In genomic region chr10:115882757-115883156, GRCm38 (mm10) we compare ENCODE assay signal across 34 mouse cellular contexts.
"Had no signal": no experiment of that assay in that cellular context is flagged by ENCODE, and none has a peak within 500 bp of the region (broad histone marks: within the 10 kb centered on the region; RNA-seq: fewer than 3 reads in every experiment).

No protein-coding gene starts in this region.

- H3K4me3 ChIP-seq: heart, embryonic 13.5 days; heart, embryonic 15.5 days; hindbrain, embryonic 10.5 days; hindbrain, embryonic 12.5 days; hindbrain, embryonic 13.5 days; hindbrain, embryonic 15.5 days; intestine, embryonic 15.5 days; kidney, embryonic 15.5 days; layer of hippocampus, adult 2 months; left cerebral cortex, adult 2 months had no signal

- H3K4me2 ChIP-seq: heart, embryonic 11.5 days; heart, embryonic 13.5 days; heart, embryonic 15.5 days; hindbrain, embryonic 12.5 days; hindbrain, embryonic 13.5 days; hindbrain, embryonic 14.5 days; hindbrain, embryonic 15.5 days; intestine, embryonic 15.5 days; kidney, embryonic 15.5 days had no signal

- H3K36me3 ChIP-seq: heart, embryonic 13.5 days; heart, embryonic 15.5 days; hindbrain, embryonic 10.5 days; hindbrain, embryonic 12.5 days; hindbrain, embryonic 13.5 days; hindbrain, embryonic 15.5 days; intestine, embryonic 15.5 days; kidney, embryonic 15.5 days had no signal

- H3K9ac ChIP-seq: heart, embryonic 13.5 days; heart, embryonic 15.5 days; hindbrain, embryonic 12.5 days; hindbrain, embryonic 13.5 days; hindbrain, embryonic 14.5 days; hindbrain, embryonic 15.5 days; intestine, embryonic 15.5 days; kidney, embryonic 15.5 days had no signal

- DNase-seq: heart, postnatal 10 days; heart, postnatal 14 days; heart, postnatal 36 days; heart, postnatal 4 days; kidney, adult 11 months; kidney, adult 18-20 months; kidney, adult 2 months; kidney, adult 8-10 months; kidney, adult 9 months; kidney, postnatal 10 days; kidney, postnatal 14 days; kidney, postnatal 25 days; kidney, postnatal 36 days; kidney, postnatal 4 days; layer of hippocampus, adult 9-11 months; layer of hippocampus, postnatal 36 days had no signal

- H3K27ac ChIP-seq: heart, embryonic 13.5 days; heart, embryonic 15.5 days; hindbrain, embryonic 10.5 days; hindbrain, embryonic 12.5 days; hindbrain, embryonic 13.5 days; hindbrain, embryonic 14.5 days; hindbrain, embryonic 15.5 days; hindbrain, postnatal 0 days; intestine, embryonic 15.5 days; kidney, embryonic 15.5 days; kidney, postnatal 0 days; layer of hippocampus, adult 2 months; left cerebral cortex, adult 2 months had no signal

- H3K9me3 ChIP-seq: heart, embryonic 13.5 days; heart, embryonic 15.5 days; hindbrain, embryonic 10.5 days; hindbrain, embryonic 12.5 days; hindbrain, embryonic 13.5 days; hindbrain, embryonic 15.5 days; intestine, embryonic 15.5 days; kidney, embryonic 15.5 days had no signal

- H3K27me3 ChIP-seq: heart, embryonic 13.5 days; heart, embryonic 15.5 days; hindbrain, embryonic 12.5 days; hindbrain, embryonic 13.5 days; hindbrain, embryonic 15.5 days; intestine, embryonic 15.5 days; kidney, embryonic 15.5 days had no signal

- ATAC-seq: hindbrain, embryonic 16.5 days; hindbrain, postnatal 0 days; inflammation-experienced regulatory T-cells, adult 6 months; intestine, embryonic 15.5 days; intestine, embryonic 16.5 days; intestine, postnatal 0 days had no signal

- H3K4me1 ChIP-seq: heart, embryonic 13.5 days; heart, embryonic 15.5 days; hindbrain, embryonic 10.5 days; hindbrain, embryonic 12.5 days; hindbrain, embryonic 13.5 days; hindbrain, embryonic 15.5 days; intestine, embryonic 15.5 days; kidney, embryonic 15.5 days had no signal
